Mouse (Mus musculus): Measurements from ENCODE around the gene Caprin2.

The Caprin2 gene

GRCm38 (mm10) chr6:148841760-148842159 is 54.3 kb downstream of the Caprin2 start:
- DNase-seq (ENCODE audit: low spot score in 2 of 2): no peak

GRCm38 (mm10) chr6:148838460-148838859 is 57.6 kb downstream of the Caprin2 start:
- no peak for DNase-seq (ENCODE audit: low spot score in 2 of 2)

- no peak for DNase-seq (ENCODE audit: low spot score in 2 of 2)
These were observed 64.3 kb downstream of the Caprin2 start for GRCm38 (mm10) chr6:148831728-148832121.

- DNase-seq (ENCODE audit: low spot score in 2 of 2): peak; percentile 70 to 88
These were observed 65.0 kb downstream of the Caprin2 start, which contains the start of gene Ipo8 for GRCm38 (mm10) chr6:148830748-148831727. Ipo8 (minus strand) TSS chr6:148831467.

GRCm38 (mm10) chr6:148830355-148830747 is 65.7 kb downstream of the Caprin2 start:
- DNase-seq (ENCODE audit: low spot score in 2 of 2): no peak

- DNase-seq (ENCODE audit: low spot score in 2 of 2): no peak
These were observed 69.9 kb downstream of the Caprin2 start for GRCm38 (mm10) chr6:148826119-148826518.

GRCm38 (mm10) chr6:148818624-148819343 is 77.3 kb downstream of the Caprin2 start:
- DNase-seq (ENCODE audit: low spot score in 2 of 2): no peak

GRCm38 (mm10) chr6:148816751-148817150 is 79.3 kb downstream of the Caprin2 start:
- DNase-seq (ENCODE audit: low spot score in 2 of 2): no peak

GRCm38 (mm10) chr6:148811117-148811516 is 84.9 kb downstream of the Caprin2 start:
- DNase-seq (ENCODE audit: low spot score in 2 of 2): no peak

GRCm38 (mm10) chr6:148799773-148800172 is 96.3 kb downstream of the Caprin2 start:
- no peak for DNase-seq (ENCODE audit: low spot score in 2 of 2)

- no peak for DNase-seq (ENCODE audit: low spot score in 2 of 2)
These were observed 100.9 kb downstream of the Caprin2 start for GRCm38 (mm10) chr6:148795145-148795544.

Data from urinary bladder, adult 18-20 months (tissue).